Mouse (Mus musculus) granulocyte monocyte progenitor cell, adult 5-6 weeks (primary cell): ENCODE measurements at regions not wholly inside any gene's neighbourhood (a gene's known extent, or its start where the extent isn't known, plus 50 kb on each side); places are given as distances from the start of the nearest gene placed in this dataset.

Experiments
- ATAC-seq: replicated peaks from 2 replicates; pipeline ENCODE4 v1.8.0; 2016; ENCODE audit warnings: mild to moderate bottlenecking, moderate TSS enrichment, inconsistent platforms; ENCODE audit not compliant: poor library complexity, severe bottlenecking

GRCm38 (mm10) chr9:33691731-33692130 lies 794.0 kb upstream of the Kirrel3 start:
- ATAC-seq = no peak

- ATAC-seq = no peak
Observed at GRCm38 (mm10) chr9:33717614-33718013, 768.1 kb upstream of the Kirrel3 start.

DNA sequence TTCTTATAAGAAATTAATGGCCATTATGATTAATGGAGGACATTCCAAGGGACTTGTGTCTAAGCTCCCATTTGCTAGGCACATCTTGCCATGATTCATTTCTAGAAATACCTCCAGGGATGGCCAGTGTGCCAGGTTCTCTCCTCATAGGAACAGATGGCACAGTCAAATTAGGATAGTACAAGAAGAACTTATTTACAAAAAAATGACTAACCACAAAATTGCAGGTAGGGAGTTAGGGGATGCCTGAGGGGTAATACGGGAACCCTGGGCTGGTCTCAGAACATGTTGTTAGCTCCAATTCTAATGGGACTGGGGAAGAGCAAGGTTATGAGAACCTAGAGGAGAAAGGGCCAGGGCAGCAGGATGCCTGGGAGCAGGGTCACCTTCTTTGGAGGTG lies 760.9 kb upstream of the Kirrel3 start:
- no peak for ATAC-seq

DNA sequence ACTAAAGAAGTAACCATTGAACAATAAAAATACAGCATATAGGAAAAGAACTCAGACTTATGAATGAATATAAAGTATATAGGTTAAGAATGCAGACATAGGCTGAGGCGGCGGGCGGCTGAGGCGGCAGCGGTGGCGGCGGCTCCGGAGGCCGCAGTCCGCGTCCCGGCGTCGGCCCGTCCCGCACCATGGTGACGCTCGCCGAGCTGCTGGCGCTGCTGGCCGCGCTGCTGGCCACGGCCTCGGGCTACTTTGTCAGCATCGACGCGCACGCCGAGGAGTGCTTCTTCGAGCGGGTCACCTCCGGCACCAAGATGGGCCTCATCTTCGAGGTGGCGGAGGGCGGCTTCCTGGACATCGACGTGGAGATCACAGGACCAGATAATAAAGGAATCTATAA lies 757.6 kb upstream of the Kirrel3 start:
- ATAC-seq = peak; percentile 76

- no peak for ATAC-seq
Observed at GRCm38 (mm10) chr9:33760701-33761100, 725.0 kb upstream of the Kirrel3 start.

GRCm38 (mm10) chr9:33766235-33766634 lies 719.5 kb upstream of the Kirrel3 start:
- no peak for ATAC-seq

- ATAC-seq = no peak
Observed at GRCm38 (mm10) chr9:33769811-33770210, 715.9 kb upstream of the Kirrel3 start.

- ATAC-seq = no peak
Observed at GRCm38 (mm10) chr9:33774178-33774577, 711.5 kb upstream of the Kirrel3 start.

- ATAC-seq = no peak
Observed at GRCm38 (mm10) chr9:33790617-33791016, 695.1 kb upstream of the Kirrel3 start.

DNA sequence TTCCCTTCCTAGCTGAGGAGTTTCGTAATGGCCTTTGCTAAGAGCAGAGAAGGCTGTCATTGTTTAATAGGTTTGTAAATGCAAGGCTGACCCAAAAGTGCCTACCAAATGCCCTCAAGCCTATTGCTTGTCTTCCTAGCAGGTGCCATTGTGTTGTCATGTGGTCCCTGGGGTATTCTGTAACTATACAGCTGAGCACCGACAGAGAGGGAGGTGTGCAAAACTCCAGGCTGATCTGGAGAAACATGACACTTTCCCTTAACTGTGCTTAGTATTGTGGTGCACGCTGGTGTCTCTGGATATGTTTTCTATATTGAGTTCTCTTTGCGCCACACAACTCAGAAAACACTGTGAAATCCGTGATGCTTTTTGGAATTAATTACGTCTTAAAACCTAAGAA lies 685.4 kb upstream of the Kirrel3 start:
- ATAC-seq = no peak

- no peak for ATAC-seq
Observed at GRCm38 (mm10) chr9:33800763-33801162, 684.9 kb upstream of the Kirrel3 start.

DNA sequence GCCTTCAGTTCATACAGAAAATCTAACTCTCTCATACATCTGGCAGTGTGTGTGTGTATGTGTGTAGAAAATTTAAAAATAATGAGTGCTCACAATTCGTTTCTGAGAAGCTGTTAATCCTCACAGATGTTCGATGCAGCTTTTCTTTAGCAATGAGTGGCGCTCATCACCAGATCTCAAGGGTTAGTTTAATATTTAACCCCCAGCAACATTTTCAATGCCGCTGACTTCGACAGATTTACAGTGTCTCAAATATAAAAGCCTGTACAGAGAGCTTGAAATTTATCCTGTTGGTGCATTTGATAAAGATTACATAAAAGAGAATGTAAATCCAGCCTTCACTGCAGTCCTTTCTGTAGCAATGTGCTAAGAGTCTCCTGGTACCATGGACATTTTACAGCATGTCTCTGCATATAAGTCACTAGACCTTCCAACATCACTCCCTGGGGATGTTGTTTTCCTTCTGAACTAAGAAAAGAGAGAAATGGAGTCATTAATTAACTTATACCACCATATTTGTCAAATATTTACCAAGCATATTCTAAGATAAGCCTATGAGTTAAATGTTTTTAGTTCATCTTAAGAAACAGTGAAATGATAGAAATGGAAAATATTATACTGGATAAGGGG lies 670.8 kb upstream of the Kirrel3 start:
- no peak for ATAC-seq

GRCm38 (mm10) chr9:33822574-33823394 lies 662.9 kb upstream of the Kirrel3 start:
- ATAC-seq = no peak

DNA sequence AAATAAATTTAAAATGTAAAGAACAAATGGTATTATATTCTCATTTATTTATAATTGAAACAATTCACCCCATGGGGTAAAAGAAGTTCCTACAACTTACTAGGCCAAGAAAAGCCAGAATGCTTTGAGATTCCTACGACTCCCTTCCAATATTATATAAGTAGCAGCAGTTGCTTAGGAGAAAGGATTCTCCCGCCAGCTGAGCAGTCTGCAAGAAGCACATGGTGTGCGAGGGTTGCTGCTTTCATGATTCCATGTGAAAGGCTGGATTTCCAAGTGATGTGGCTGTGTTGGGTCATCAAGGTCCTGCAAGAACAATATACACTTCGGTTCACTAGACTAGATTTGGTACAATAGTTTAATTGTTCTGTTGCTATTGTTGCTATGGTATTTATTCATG lies 659.6 kb upstream of the Kirrel3 start:
- ATAC-seq = no peak

- ATAC-seq = no peak
Observed at GRCm38 (mm10) chr9:33827409-33827808, 658.3 kb upstream of the Kirrel3 start.

- no peak for ATAC-seq
Observed at GRCm38 (mm10) chr9:33837666-33838380, 647.9 kb upstream of the Kirrel3 start.

DNA sequence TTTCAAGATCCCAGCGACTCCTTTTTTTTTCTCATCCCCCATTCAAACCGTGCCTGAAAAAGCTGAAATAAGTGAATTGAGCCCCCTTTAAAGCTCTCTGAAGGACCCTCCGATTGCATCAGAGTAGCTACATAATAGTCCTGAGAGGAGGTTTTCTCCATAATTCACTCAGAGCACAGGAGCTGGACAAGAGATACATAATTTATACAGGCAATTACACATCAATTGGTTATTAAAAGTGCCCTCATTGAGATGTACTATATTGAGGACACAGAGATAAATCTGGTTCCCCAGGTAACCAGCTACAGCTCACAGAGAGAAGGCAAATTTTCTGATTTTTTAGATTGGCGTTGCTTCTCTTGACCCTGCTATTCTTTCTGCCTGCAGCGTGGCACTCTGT lies 636.1 kb upstream of the Kirrel3 start:
- ATAC-seq = no peak

DNA sequence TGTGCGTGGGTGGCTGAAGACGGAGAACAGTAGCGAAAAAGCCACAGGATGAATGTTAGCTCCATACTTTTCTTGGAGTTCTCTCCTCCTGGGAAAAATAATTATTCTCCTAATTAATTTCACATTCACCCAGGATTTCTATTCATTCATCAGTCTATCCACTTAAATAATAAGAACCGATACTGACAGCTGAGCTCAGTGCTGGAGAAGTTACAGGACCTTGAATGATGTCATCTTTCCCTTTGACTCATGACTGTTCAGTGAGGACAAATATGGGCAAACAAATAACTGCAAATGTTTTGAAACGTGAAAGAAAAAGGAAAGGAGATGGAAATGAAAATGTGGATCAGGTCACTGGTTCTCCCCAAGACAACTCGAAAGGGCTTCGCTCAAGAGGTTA lies 635.7 kb upstream of the Kirrel3 start:
- ATAC-seq = no peak

- no peak for ATAC-seq
Observed at GRCm38 (mm10) chr9:33850993-33851392, 634.7 kb upstream of the Kirrel3 start.

GRCm38 (mm10) chr9:33856169-33856568 lies 629.5 kb upstream of the Kirrel3 start:
- no peak for ATAC-seq

- ATAC-seq = no peak
Observed at GRCm38 (mm10) chr9:33858511-33858910, 627.2 kb upstream of the Kirrel3 start.
